Mouse (Mus musculus) kidney, adult 2 months (tissue): ENCODE data around the gene Atp1b3. TPM values are rescaled to one million over a fixed set of nuclear protein-coding genes. Genes with fewer than 3 reads are reported as not detected.
"Not testable (repeated sequence)": the region's sequence is repeated elsewhere in the genome, so short reads cannot be mapped to it uniquely, and the experiment has no call there.

ENCODE experiments used
- DNase-seq: peaks from one replicate; pipeline ENCODE4 v3.0.0; 2021
- H3K27ac ChIP-seq: fragments of 200-500 bp; 2 replicates; pipeline ENCODE4 v1.5.1; 2012; ENCODE audit warnings: low read depth, low read length, control low read depth, inconsistent platforms; ENCODE audit not compliant: insufficient read depth
- H3K27me3 ChIP-seq: fragments of 200-500 bp; replicated peaks from 2 replicates; pipeline ENCODE4 v1.6.1; 2012; ENCODE audit warnings: mild to moderate bottlenecking, moderate library complexity, low read length, inconsistent platforms; ENCODE audit not compliant: control insufficient read depth, insufficient read depth
- H3K36me3 ChIP-seq: fragments of 200-500 bp; 2 replicates; pipeline ENCODE4 v1.6.1; 2012; ENCODE audit warnings: mild to moderate bottlenecking, moderate library complexity, low read length, inconsistent platforms; ENCODE audit not compliant: control insufficient read depth, insufficient read depth
- H3K4me1 ChIP-seq: fragments of 200-500 bp; 2 replicates; pipeline ENCODE4 v1.6.1; 2011; ENCODE audit warnings: low read length; ENCODE audit not compliant: control insufficient read depth, insufficient read depth
- H3K4me3 ChIP-seq: fragments of 200-500 bp; 2 replicates; pipeline ENCODE4 v1.5.1; 2011; ENCODE audit warnings: mild to moderate bottlenecking, low read depth, low read length, control low read depth; ENCODE audit not compliant: insufficient read depth
- CTCF ChIP-seq: fragments of 200-500 bp; conservative IDR thresholded peaks from 2 replicates; pipeline ENCODE4 v1.5.1; 2011; ENCODE audit warnings: low read depth, mild to moderate bottlenecking, control low read depth, low read length, moderate library complexity, mixed read lengths; ENCODE audit not compliant: insufficient read depth, insufficient read length
- POLR2A ChIP-seq: fragments of 200-500 bp; IDR thresholded peaks from one replicate; pipeline ENCODE4 v1.6.1; 2011; ENCODE audit warnings: low read depth, low read length, control low read depth
- WGBS: fragments of 180-500 bp; shearing (Covaris S2); methylation state at CpG from one replicate; pipeline ENCODE4 v1.1.7; 2018; 5-methylcytosine and 5-hydroxymethylcytosine counted together
- polyA plus RNA-seq: library from polyadenylated mRNA; depleted of rRNA; stranded (reverse); fragments of >200 nt; gene quantifications from 2 replicates; pipeline ENCODE4 v1.2.3, GENCODE M21; 2012; rRNA removed

Gene Atp1b3
- polyA plus RNA-seq = 64.4 and 71.0 TPM in 2 replicates

DNA sequence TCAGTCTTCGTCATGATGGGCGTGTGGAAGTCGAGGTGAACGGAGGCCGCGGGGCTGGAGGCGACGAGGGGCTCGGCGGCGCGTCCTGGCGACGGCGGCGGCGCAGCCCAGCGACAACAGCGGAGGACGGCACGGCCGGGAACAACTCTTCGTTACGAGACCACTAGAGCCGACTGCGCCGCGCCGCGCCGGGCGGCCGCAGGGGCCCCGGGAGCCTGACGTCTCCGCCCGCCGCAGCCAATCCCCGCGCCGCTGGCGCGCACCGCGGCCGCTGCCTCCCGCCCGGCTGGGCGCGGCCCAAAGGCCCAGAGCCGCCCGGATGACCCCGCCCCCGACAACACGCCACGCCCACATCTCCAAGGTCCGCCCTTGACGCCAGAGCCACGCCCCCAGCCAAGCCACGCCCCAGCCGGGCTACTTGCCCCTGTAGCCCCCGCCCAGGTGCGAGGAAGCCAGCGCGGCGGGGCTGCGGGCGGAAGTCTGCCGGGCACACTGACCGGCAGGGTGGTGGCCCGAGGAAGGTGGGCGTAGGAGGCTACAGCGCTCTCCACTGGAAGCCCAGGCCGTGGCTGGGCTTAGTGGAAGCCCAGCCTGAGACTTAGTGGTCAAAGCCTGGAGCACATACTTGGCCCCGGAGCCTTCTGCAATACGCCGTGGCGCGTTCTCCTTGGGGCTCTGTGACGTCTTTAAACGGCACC lies at the start of gene Atp1b3:
Atp1b3 (minus strand) TSS at position 302 of the 698 bp plus-strand sequence.
- no peaks in the 10 kb centered on the region; the same call in 1 of the 2 replicates for H3K36me3 ChIP-seq
- peak; percentile 99 for DNase-seq
- H3K27me3 ChIP-seq = no peaks in the 10 kb centered on the region
- H3K4me1 ChIP-seq = peaks cover 10% of the 10 kb centered on the region
- H3K4me3 ChIP-seq = peak within 1 kb of the TSS; percentile 95
- peak within 1 kb of the TSS; percentile 91 for H3K27ac ChIP-seq
- WGBS = under 1% methylated on average over 81 of the region's 81 CpGs
- TF ChIP-seq CTCF (no peak), POLR2A (peak; percentile 64)

DNA sequence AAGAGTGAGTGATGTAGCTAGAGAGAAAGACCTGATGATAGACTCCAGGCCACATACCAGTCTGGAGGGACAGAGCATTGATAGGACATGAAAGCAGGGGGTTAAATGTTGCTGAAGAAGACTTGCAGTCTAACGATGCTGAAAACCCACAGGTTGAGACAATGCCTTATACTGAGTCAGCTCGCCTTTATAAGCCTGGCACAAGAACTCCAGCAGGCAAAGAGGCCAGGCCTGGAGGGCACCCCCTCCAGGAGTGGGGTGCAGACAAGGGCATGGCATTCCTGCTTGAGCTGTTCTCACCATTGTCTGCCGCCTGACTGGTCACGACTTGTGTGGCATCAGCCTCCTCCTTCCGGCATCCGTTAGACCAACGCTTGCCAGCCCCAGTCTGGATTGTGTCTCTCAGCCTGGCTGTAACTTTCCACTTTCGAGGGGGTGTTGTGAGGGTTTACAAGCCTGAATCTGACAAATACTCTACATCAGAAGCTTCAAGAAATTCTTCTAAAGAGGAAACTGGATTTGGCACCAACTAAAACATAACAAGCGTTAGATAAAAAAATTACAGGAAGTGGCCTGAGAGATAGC lies 48.7 kb upstream of the Atp1b3 start:
- Histone ChIP-seq H3K4me3 (no peak overlapping the region), H3K27ac (peak overlapping the region; percentile 51)
- peak; percentile 69 for DNase-seq

DNA sequence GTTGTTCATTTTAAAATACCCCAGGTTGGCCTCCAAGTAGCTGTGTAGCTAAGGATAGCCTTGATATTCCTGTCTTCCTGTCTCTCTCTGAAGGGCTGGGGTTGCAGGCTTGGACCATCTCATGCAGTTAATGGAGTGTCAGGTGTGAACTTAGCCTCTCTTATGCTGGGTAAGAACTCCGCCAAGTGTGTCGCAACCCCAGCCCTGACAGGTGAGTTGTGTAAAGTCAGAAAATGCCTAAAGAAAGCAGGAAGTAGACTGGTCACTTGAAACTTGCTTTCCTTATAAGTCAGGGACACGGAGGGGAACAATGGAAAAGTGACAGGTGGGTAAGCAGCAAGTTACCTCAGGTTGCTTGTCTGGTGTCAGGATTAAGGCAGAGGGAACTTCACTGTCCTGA lies 40.1 kb upstream of the Atp1b3 start:
- Histone ChIP-seq H3K27me3 (no peaks in the 10 kb centered on the region), H3K4me1 (no peaks in the 10 kb centered on the region), H3K36me3 (no peaks in the 10 kb centered on the region), H3K4me3 (no peak overlapping the region), H3K27ac (no peak overlapping the region)
- no peak for DNase-seq
- TF ChIP-seq CTCF = no peak
- TF ChIP-seq POLR2A = no peak
- 91% methylated on average over 3 of the region's 3 CpGs for WGBS

More for the DNA sequence above, 48.7 kb upstream of the Atp1b3 start:
- H3K4me1 ChIP-seq = no peaks in the 10 kb centered on the region
- no peak for TF ChIP-seq CTCF
- TF ChIP-seq POLR2A = no peak
- H3K27me3 ChIP-seq = no peaks in the 10 kb centered on the region
- WGBS = 54% methylated on average over 9 of the region's 9 CpGs
- no peaks in the 10 kb centered on the region for H3K36me3 ChIP-seq

- 95% methylated on average over 3 of the region's 3 CpGs for WGBS
- H3K4me3 ChIP-seq, H3K36me3 ChIP-seq, H3K4me1 ChIP-seq, DNase-seq, H3K27me3 ChIP-seq, H3K27ac ChIP-seq: not testable (repeated sequence)
Observed at GRCm38 (mm10) chr9:96399916-96400315, 35.7 kb upstream of the Atp1b3 start.

DNA sequence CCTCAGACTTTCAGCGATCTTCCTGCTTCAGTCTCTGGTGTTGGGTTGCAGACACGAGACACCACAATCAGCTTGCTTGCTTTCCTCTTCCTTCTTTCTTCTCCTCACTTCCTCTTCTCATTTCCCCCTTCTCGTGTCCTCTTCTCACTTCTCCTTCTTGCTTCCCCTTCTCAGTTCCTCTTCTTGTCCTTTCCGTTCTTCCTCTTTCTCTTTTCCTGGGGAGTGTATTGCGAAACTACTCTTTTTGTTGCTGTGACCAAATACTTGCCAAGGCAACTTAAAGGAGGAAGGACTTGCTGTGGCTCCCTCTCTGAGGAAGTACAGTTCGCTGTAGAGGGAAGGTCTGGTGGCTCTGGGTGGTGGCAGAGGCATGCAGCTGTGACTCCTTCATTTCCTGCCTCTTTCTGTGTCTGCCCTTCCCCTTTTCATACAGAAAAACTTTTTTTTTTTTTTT lies 35.2 kb upstream of the Atp1b3 start:
- no peaks in the 10 kb centered on the region for H3K36me3 ChIP-seq
- H3K27me3 ChIP-seq = no peaks in the 10 kb centered on the region
- H3K4me3 ChIP-seq = no peak overlapping the region
- 70% methylated on average over 6 of the region's 6 CpGs for WGBS
- no peak for DNase-seq
- H3K27ac ChIP-seq = no peak overlapping the region
- no peaks in the 10 kb centered on the region for H3K4me1 ChIP-seq
- TF ChIP-seq CTCF = no peak
- no peak for TF ChIP-seq POLR2A

DNA sequence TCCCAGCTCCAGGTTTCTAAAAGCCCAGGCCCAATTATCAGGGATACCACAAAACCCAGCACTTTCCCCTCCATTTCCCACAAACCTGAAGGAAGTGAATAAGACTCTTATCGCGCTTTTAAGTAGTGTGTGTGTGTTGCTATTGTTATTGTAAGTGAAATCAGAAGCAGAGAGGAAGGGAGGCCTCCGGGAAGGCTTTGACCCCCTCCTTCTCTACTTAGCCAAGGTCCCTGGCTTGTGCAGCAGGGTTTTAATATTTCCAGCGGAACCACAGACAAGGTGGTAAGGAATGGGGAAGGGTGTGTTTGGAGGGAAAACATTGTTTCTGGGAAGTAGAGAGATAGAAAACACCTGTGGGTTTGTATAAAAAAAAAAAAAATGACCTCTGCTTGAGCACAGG lies 34.4 kb upstream of the Atp1b3 start:
- no peak overlapping the region for H3K27ac ChIP-seq
- no peak for DNase-seq
- H3K27me3 ChIP-seq = no peaks in the 10 kb centered on the region
- no peak overlapping the region for H3K4me3 ChIP-seq
- WGBS = 46% methylated on average over 4 of the region's 4 CpGs
- H3K36me3 ChIP-seq = no peaks in the 10 kb centered on the region
- TF ChIP-seq CTCF (no peak), POLR2A (no peak)
- no peaks in the 10 kb centered on the region for H3K4me1 ChIP-seq

GRCm38 (mm10) chr9:96398165-96398564 lies 33.9 kb upstream of the Atp1b3 start:
- 80% methylated on average over 8 of the region's 8 CpGs for WGBS
- no peak overlapping the region for H3K27ac ChIP-seq
- TF ChIP-seq POLR2A (no peak), CTCF (no peak)

More at GRCm38 (mm10) chr9:96398165-96398564, 33.9 kb upstream of the Atp1b3 start:
- H3K36me3 ChIP-seq = no peaks in the 10 kb centered on the region
- H3K4me1 ChIP-seq = no peaks in the 10 kb centered on the region
- H3K4me3 ChIP-seq = no peak overlapping the region
- H3K27me3 ChIP-seq = no peaks in the 10 kb centered on the region
- no peak for DNase-seq
